Mouse (Mus musculus) limb, embryonic 15.5 days (tissue): ENCODE measurements at regions not wholly inside any gene's neighbourhood (a gene's known extent, or its start where the extent isn't known, plus 50 kb on each side); places are given as distances from the start of the nearest gene placed in this dataset.

Source experiments
- ATAC-seq: fragments of 200-750 bp; cut with Nextera tagmentation; 2 replicates; pipeline ENCODE4 v1.8.0; 2017; ENCODE audit warnings: low read depth, moderate TSS enrichment; ENCODE audit not compliant: insufficient number of reproducible peaks, low FRiP score, low TSS enrichment
- H3K27ac ChIP-seq: fragments of 300-500 bp; sonication (generic); 2 replicates; pipeline ENCODE4 v1.5.1; 2015; ENCODE audit warnings: moderate library complexity, mild to moderate bottlenecking, inconsistent platforms
- H3K27me3 ChIP-seq: fragments of 300-500 bp; sonication (generic); 2 replicates; pipeline ENCODE4 v1.6.1; 2015; ENCODE audit warnings: inconsistent platforms
- H3K36me3 ChIP-seq: fragments of 300-500 bp; sonication (generic); 2 replicates; pipeline ENCODE4 v1.6.1; 2015; ENCODE audit warnings: inconsistent platforms
- H3K4me1 ChIP-seq: fragments of 300-500 bp; sonication (generic); 2 replicates; pipeline ENCODE4 v1.6.1; 2015; ENCODE audit warnings: inconsistent platforms
- H3K4me2 ChIP-seq: fragments of 300-500 bp; sonication (generic); 2 replicates; pipeline ENCODE4 v1.6.1; 2015; ENCODE audit warnings: mild to moderate bottlenecking, inconsistent platforms
- H3K4me3 ChIP-seq: fragments of 300-500 bp; sonication (generic); 2 replicates; pipeline ENCODE4 v1.5.1; 2015; ENCODE audit warnings: mild to moderate bottlenecking, inconsistent platforms
- H3K9ac ChIP-seq: fragments of 300-500 bp; sonication (generic); 2 replicates; pipeline ENCODE4 v1.6.1; 2015; ENCODE audit warnings: inconsistent platforms
- H3K9me3 ChIP-seq: fragments of 300-500 bp; sonication (generic); 2 replicates; pipeline ENCODE4 v1.6.1; 2016; ENCODE audit warnings: inconsistent platforms
- WGBS: fragments of 180-500 bp; shearing (Covaris S2); methylation state at CpG from one replicate; pipeline ENCODE4 v1.1.7; 2015; 5-methylcytosine and 5-hydroxymethylcytosine counted together

DNA sequence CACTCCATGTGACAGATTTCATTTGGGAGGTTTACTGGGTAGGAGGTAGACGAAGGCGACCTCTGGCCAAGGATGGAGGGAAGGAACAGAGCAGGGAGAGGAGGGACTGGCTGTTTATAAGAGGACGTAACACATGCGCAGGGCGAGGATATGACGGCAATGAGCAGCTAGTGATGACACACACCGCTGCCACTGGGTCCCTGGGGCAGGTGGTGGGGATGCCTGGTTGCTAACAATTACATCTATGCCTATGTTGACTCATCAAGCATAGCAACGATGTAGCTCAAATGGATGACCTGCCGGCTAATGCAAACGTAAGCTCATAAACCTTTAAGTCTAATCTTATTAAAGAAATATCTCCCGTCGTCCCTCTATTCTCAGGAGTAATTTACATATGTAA, 122.9 kb downstream of the Spry2 start:
- no peaks in the 10 kb centered on the region for H3K27me3 ChIP-seq
- no peaks in the 10 kb centered on the region for H3K4me1 ChIP-seq
- H3K4me2 ChIP-seq = no peak overlapping the region
- H3K9me3 ChIP-seq = no peaks in the 10 kb centered on the region
- no peak overlapping the region for H3K9ac ChIP-seq
- no peak overlapping the region for H3K27ac ChIP-seq
- ATAC-seq = no peak
- no peaks in the 10 kb centered on the region for H3K36me3 ChIP-seq
- WGBS = 95% methylated on average over 12 of the region's 12 CpGs
- H3K4me3 ChIP-seq = no peak overlapping the region

DNA sequence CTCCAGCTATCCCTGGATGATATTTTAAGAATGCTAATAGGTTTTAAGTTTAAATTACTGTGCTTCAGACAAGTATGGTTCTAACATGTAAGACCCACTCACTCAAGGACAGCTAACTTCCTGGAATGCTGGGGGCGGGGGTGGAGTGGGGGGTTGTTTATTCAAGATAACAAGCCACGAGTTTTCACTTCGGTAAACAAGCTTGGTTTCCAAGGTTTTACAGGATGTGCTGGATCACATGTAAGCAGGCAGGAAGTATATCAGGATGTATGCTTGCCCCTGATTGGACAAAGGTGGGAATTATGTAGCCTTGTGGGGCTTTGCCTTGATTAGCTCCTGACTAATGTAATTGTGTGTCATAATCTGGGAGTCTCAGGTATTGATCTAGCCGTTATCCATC, 129.5 kb downstream of the Spry2 start:
- Histone ChIP-seq H3K27me3 (no peaks in the 10 kb centered on the region), H3K9me3 (no peaks in the 10 kb centered on the region), H3K36me3 (no peaks in the 10 kb centered on the region), H3K27ac (no peak overlapping the region), H3K4me1 (no peaks in the 10 kb centered on the region), H3K9ac (no peak overlapping the region), H3K4me2 (no peak overlapping the region), H3K4me3 (no peak overlapping the region)
- 53% methylated on average over 4 of the region's 4 CpGs for WGBS
- no peak for ATAC-seq

DNA sequence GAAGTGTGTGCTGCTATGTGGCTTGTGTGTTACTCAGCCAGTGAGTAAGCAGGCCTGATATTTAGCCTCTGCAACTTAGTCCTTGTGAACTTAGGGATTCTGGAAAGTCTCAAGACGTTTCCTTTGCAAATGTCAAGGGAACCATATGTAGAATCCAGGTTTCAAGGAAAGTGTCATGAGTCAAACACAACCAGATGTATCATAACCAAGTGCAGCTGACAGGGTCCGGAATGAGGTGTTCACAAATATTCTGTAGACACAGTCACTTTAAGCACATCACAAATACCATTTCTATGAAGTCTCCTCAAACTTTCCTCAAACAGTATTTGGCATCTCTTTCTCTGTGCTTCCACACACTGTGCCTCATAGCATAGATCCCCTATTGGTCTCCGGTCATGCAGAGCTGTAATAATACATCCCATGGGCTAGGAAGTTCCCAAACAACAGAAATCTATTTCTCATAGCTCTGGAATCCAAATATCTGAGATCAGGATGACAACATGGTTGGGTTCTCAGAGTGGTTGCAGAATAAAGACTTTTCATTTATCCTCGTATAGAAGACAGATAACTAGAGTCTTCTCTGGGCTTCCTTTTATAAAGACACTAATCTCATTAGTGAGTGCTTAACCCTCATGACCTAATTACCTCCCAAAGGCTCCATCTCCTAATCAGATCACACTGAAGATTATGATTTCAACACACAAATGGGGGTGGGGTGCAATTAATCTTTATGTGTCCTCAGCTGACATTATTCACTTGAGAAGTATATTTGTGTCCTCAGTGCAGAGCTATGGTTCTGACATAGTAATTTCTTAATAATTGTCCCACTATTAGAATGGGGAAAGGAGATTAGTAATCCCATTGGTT, 143.9 kb downstream of the Spry2 start:
- H3K4me3 ChIP-seq = no peak overlapping the region
- H3K9me3 ChIP-seq = no peaks in the 10 kb centered on the region
- H3K27ac ChIP-seq = no peak overlapping the region
- 54% methylated on average over 4 of the region's 4 CpGs for WGBS
- H3K36me3 ChIP-seq = no peaks in the 10 kb centered on the region
- H3K4me1 ChIP-seq = no peaks in the 10 kb centered on the region
- no peak for ATAC-seq
- no peak overlapping the region for H3K9ac ChIP-seq
- no peak overlapping the region for H3K4me2 ChIP-seq
- no peaks in the 10 kb centered on the region for H3K27me3 ChIP-seq

DNA sequence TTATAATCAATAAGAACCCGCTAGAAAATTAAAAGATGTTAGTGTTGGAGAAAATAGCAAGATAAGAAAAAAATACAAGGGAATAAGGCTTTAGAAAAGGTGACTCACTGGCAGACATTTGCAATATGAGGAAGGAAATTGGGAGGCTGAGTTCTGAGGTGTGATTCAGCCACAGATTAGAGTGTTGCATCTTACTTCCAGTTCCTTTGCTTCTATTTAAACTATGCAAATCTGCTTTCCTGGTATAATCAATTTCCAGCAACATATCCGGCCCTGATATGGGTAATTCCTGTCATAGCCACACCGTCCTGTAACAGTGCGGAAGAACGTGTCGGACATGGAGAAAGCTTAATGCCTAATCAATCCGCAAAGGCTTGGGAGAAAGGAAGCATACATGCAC, 144.9 kb downstream of the Spry2 start:
- Histone ChIP-seq H3K4me1 (no peaks in the 10 kb centered on the region), H3K4me3 (no peak overlapping the region), H3K27ac (no peak overlapping the region), H3K9ac (no peak overlapping the region), H3K9me3 (no peaks in the 10 kb centered on the region), H3K4me2 (no peak overlapping the region), H3K27me3 (no peaks in the 10 kb centered on the region), H3K36me3 (no peaks in the 10 kb centered on the region)
- ATAC-seq = no peak
- WGBS = 87% methylated on average over 7 of the region's 7 CpGs

DNA sequence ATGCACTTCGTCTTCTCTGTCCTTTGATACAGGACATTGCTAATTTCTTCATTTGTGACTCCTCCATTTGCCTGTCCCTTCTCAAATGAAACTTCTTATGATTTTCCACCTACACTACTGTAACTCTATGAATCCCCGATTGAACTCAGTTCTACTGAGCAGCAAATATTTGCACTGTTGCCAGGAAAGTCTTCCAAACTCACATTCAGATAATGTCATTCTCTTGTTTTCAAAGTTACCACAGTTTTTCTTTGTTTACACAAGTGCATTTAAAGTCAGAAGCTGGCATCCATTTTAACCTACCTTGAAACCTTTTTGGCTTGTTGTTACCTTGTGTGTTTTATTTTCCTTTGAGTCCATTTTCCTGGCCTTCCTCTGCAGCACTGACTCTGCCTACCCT, 152.0 kb downstream of the Spry2 start:
- H3K27ac ChIP-seq = peak overlapping the region; percentile 1; the same call in 1 of the 2 replicates
- no peak overlapping the region for H3K4me2 ChIP-seq
- H3K9me3 ChIP-seq = no peaks in the 10 kb centered on the region
- peaks cover 14% of the 10 kb centered on the region; the same call in 1 of the 2 replicates for H3K4me1 ChIP-seq
- H3K36me3 ChIP-seq = no peaks in the 10 kb centered on the region
- ATAC-seq = no peak
- H3K9ac ChIP-seq = no peak overlapping the region
- no peak overlapping the region for H3K4me3 ChIP-seq
- H3K27me3 ChIP-seq = no peaks in the 10 kb centered on the region
- 65% methylated on average over 2 of the region's 2 CpGs for WGBS

DNA sequence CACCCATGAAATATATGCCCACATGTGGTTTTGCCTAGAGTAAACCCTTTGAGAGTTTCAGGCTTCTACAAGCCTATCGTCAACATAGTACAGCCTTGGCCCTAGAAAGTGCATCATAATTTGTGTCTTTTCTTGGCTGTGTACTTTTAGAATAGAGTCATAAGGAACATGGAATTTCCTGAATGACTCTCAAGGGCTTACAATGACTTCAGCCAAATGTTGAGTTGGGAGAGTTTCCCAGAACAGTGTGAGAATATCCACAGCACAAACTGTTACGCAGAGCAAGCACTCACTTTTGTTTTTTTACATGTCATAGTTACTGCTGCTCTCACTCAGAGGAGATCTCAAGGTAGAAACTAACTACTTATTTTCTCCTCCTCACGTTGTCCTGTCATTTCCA, 152.5 kb downstream of the Spry2 start:
- no peaks in the 10 kb centered on the region for H3K36me3 ChIP-seq
- no peaks in the 10 kb centered on the region for H3K27me3 ChIP-seq
- peak overlapping the region; percentile 1; the same call in 1 of the 2 replicates for H3K27ac ChIP-seq
- H3K9me3 ChIP-seq = no peaks in the 10 kb centered on the region
- ATAC-seq = peak; percentile 67
- H3K4me2 ChIP-seq = no peak overlapping the region
- H3K4me3 ChIP-seq = no peak overlapping the region
- peaks cover 14% of the 10 kb centered on the region; the same call in 1 of the 2 replicates for H3K4me1 ChIP-seq
- no peak overlapping the region for H3K9ac ChIP-seq
- 33% methylated on average over 3 of the region's 3 CpGs for WGBS

DNA sequence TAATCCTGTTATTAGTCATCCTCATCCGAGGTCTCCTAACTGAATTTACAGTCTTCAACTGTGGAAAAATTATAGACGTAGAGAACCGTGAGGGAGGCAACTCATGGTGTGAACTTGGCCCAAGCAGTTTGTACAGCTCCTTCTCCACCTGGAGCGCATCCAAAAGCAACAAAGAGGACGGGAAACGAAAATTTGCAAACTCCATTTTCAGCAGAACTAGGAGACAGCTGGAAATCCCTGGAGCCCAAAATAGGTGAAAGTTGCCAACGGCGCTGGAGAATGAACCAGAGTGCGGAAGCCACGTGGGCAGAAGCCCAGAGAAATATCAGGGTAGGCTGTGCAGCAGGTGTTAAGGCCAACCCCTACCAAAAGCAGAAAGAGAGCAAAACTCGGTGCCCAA, 155.7 kb downstream of the Spry2 start:
- H3K4me2 ChIP-seq = no peak overlapping the region
- H3K27ac ChIP-seq = no peak overlapping the region
- no peaks in the 10 kb centered on the region for H3K27me3 ChIP-seq
- WGBS = 43% methylated on average over 11 of the region's 11 CpGs
- 0 out of 2 replicates have a peak, but pooled peaks have one; percentile 52 for ATAC-seq
- no peak overlapping the region for H3K9ac ChIP-seq
- H3K4me1 ChIP-seq = peaks cover 19% of the 10 kb centered on the region
- H3K36me3 ChIP-seq = no peaks in the 10 kb centered on the region
- H3K9me3 ChIP-seq = no peaks in the 10 kb centered on the region
- no peak overlapping the region for H3K4me3 ChIP-seq

DNA sequence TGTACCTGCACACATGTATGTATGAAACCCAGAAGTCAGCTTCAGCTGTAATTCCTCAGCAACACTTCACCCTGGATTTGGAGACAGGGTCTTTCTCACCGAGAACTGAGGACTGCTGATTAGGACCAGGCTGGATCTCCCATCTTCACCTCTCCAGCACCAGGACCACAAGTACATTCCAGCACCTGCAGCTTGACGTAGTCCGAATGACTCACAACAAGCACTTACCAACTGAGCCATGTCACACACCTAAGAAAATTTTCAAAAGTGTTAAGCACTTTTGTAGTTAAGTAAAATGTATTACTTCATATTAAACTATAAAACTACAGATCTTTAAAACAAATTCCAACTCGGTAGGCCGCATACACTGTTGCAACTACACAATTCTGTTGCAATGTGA, 158.1 kb downstream of the Spry2 start:
- Histone ChIP-seq H3K9ac (no peak overlapping the region), H3K27me3 (no peaks in the 10 kb centered on the region), H3K4me3 (no peak overlapping the region), H3K4me2 (no peak overlapping the region), H3K4me1 (peaks cover 20% of the 10 kb centered on the region), H3K9me3 (no peaks in the 10 kb centered on the region), H3K36me3 (no peaks in the 10 kb centered on the region), H3K27ac (no peak overlapping the region)
- WGBS = 71% methylated on average over 5 of the region's 5 CpGs
- ATAC-seq = no peak

DNA sequence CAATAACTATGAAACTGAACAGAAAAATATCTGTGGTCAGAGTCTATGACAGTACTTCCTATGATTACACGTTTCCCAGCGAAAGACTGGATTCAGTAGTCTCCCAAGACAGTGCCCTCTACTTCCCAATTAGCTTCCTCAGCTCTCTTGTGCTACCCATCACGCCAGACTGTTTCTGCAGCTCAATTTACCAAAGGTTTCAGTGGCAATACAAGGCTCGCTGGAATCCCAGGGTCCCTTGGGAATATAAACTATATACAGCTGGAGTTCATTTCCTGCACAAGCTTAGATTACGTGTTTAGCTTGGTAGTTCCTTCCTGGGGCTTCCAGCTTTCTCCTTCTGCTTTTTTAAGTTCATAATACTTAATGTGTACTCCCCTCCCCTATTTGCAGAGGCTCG, 160.3 kb downstream of the Spry2 start:
- no peak overlapping the region for H3K4me2 ChIP-seq

DNA sequence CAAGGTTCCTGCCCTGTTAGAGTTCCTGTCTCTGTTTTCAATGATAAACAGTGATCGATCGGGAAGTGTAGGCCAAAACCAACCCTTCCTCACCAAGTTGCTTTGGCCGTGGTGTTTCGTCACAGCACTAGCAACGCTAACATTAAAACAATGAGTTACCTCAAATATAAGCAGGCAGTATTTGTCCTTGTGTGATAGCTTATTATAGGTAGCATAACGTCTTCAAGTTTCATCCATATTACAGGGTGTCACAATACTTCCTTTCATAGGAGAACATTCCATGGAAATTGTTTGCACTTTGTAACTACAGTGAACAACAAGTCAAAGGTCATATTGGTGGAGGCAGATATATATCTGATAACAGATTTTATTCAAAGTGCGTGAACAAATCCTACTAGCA, 162.3 kb downstream of the Spry2 start:
- H3K27ac ChIP-seq = peak overlapping the region; percentile 54; the same call in 1 of the 2 replicates
- no peak overlapping the region for H3K9ac ChIP-seq
- peaks cover 34% of the 10 kb centered on the region for H3K4me1 ChIP-seq
- H3K4me3 ChIP-seq = no peak overlapping the region
- WGBS = 87% methylated on average over 7 of the region's 7 CpGs
- no peaks in the 10 kb centered on the region for H3K27me3 ChIP-seq
- H3K9me3 ChIP-seq = no peaks in the 10 kb centered on the region
- ATAC-seq = no peak
- no peaks in the 10 kb centered on the region for H3K36me3 ChIP-seq
- no peak overlapping the region for H3K4me2 ChIP-seq

More for the DNA sequence above, 160.3 kb downstream of the Spry2 start:
- no peak for ATAC-seq
- Histone ChIP-seq H3K27me3 (no peaks in the 10 kb centered on the region), H3K9me3 (no peaks in the 10 kb centered on the region), H3K27ac (no peak overlapping the region), H3K4me3 (no peak overlapping the region), H3K4me1 (peaks cover 34% of the 10 kb centered on the region), H3K36me3 (no peaks in the 10 kb centered on the region), H3K9ac (no peak overlapping the region)
- 18% methylated on average over 6 of the region's 6 CpGs for WGBS

DNA sequence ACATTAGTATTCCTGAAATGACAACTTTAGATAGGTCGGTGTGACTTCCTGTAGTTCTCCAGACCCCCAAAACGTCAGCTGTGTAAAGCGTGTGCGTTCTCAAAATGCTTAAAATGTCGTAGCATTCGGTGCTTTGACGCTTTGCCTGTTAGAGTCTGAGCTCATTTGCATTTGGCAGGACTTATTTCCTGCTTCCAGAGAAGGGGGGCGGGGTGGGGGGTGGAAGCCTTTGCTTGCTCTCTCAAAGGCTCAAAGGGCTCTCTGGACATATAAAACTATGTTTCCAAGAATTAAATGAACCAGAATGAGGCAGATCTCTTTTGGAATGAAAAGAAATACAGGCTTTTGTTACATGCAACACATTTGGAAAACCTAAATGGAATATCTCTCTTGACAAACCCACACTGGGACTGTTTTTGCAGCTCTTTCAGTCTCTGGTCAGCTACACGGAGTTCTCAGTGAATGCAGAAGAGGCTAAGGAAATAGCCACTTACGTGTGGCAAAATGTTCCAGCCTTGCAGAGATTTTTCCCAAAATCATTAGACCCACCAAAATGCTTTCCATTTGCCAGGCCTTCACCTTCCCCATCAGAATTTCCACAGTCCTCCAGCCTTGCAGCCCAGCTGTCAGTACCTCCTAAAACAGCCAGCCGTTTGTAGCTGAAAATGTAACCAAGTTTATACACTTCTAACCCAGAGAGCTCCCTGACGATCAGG, 163.4 kb downstream of the Spry2 start:
- Histone ChIP-seq H3K36me3 (no peaks in the 10 kb centered on the region), H3K27ac (peak overlapping the region; percentile 86), H3K4me2 (peak overlapping the region; percentile 61), H3K9ac (no peak overlapping the region), H3K27me3 (no peaks in the 10 kb centered on the region), H3K4me3 (peak overlapping the region; percentile 35), H3K9me3 (no peaks in the 10 kb centered on the region), H3K4me1 (peaks cover 34% of the 10 kb centered on the region)
- 4% methylated on average over 12 of the region's 12 CpGs for WGBS
- peak; percentile 46 for ATAC-seq
